Mouse (Mus musculus): ENCODE data around the gene Arntl2. TPM values are rescaled to one million over a fixed set of nuclear protein-coding genes. Genes with fewer than 3 reads are reported as not detected.

Gene Arntl2
- polyA plus RNA-seq, 1 experiment = 13.7 TPM

DNA sequence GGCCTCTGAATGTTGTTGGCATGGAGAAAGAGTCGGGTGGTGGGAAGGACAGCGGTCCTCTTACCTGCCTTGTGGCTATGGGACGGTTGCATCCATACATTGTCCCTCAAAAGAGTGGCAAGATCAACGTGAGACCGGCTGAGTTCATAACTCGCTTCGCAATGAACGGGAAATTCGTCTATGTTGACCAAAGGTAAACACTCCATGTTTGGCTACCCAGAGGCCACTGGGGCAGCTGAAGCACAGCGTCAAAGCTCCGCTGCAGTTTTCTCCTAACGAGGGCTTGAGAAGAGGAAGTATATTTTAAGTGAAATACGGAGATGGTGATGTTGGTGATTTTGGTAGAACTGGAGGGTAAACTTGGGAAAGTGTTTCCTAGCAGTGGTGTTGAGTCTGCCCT, 26.1 kb downstream of the Arntl2 start:
- no peak overlapping the region for H3K4me3 ChIP-seq (ENCODE audit: insufficient read depth, low read length)
- no peak for TF ChIP-seq POLR2A (IDR thresholded peaks at IDR 0.05; ENCODE audit: low read depth, low read length)
- TF ChIP-seq CTCF (IDR thresholded peaks at IDR 0.05; ENCODE audit: borderline replicate concordance, insufficient read depth, low read length) = no peak
- no peaks in the 10 kb centered on the region for H3K4me1 ChIP-seq (ENCODE audit: control insufficient read depth, insufficient read depth, low read length)
- no peak overlapping the region for H3K27ac ChIP-seq (ENCODE audit: insufficient read depth, low read length)

GRCm38 (mm10) chr6:146824727-146825486, 29.1 kb downstream of the Arntl2 start:
- Histone ChIP-seq H3K27ac (ENCODE audit: insufficient read depth, low read length) (no peak overlapping the region), H3K4me1 (ENCODE audit: control insufficient read depth, insufficient read depth, low read length) (no peaks in the 10 kb centered on the region), H3K4me3 (ENCODE audit: insufficient read depth, low read length) (no peak overlapping the region)
- no peak for TF ChIP-seq POLR2A (IDR thresholded peaks at IDR 0.05; ENCODE audit: low read depth, low read length)
- peak; percentile 93 for TF ChIP-seq CTCF (IDR thresholded peaks at IDR 0.05; ENCODE audit: borderline replicate concordance, insufficient read depth, low read length)

DNA sequence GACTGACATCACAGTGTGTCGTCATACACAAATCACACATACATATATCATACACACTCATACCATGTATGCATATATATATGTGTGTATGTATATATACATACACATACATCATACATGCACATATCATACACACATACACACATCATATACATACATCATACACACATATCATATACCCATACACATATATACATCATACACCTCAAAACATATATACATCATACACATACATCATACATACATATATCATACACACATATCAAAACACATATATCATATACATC, 29.6 kb downstream of the Arntl2 start:
- Histone ChIP-seq H3K4me1 (ENCODE audit: control insufficient read depth, insufficient read depth, low read length) (no peaks in the 10 kb centered on the region), H3K27ac (ENCODE audit: insufficient read depth, low read length) (no peak overlapping the region)
- no peak for TF ChIP-seq CTCF (IDR thresholded peaks at IDR 0.05; ENCODE audit: borderline replicate concordance, insufficient read depth, low read length)
- no peak for TF ChIP-seq POLR2A (IDR thresholded peaks at IDR 0.05; ENCODE audit: low read depth, low read length)

GRCm38 (mm10) chr6:146831320-146831719, 35.5 kb downstream of the Arntl2 start:
- no peak overlapping the region for H3K4me3 ChIP-seq (ENCODE audit: insufficient read depth, low read length)
- TF ChIP-seq POLR2A (IDR thresholded peaks at IDR 0.05; ENCODE audit: low read depth, low read length) = no peak
- no peak for TF ChIP-seq CTCF (IDR thresholded peaks at IDR 0.05; ENCODE audit: borderline replicate concordance, insufficient read depth, low read length)
- H3K4me1 ChIP-seq (ENCODE audit: control insufficient read depth, insufficient read depth, low read length) = no peaks in the 10 kb centered on the region
- H3K27ac ChIP-seq (ENCODE audit: insufficient read depth, low read length) = no peak overlapping the region

More for the DNA sequence above, 29.6 kb downstream of the Arntl2 start:
- H3K4me3 ChIP-seq (ENCODE audit: insufficient read depth, low read length) = no peak overlapping the region

- no peak for TF ChIP-seq POLR2A (IDR thresholded peaks at IDR 0.05; ENCODE audit: low read depth, low read length)
- TF ChIP-seq CTCF (IDR thresholded peaks at IDR 0.05; ENCODE audit: borderline replicate concordance, insufficient read depth, low read length) = peak; percentile 87
- no peak overlapping the region for H3K27ac ChIP-seq (ENCODE audit: insufficient read depth, low read length)
- H3K4me3 ChIP-seq (ENCODE audit: insufficient read depth, low read length) = no peak overlapping the region
- H3K4me1 ChIP-seq (ENCODE audit: control insufficient read depth, insufficient read depth, low read length) = no peaks in the 10 kb centered on the region
These were observed 37.8 kb downstream of the Arntl2 start for GRCm38 (mm10) chr6:146833485-146834314.

- H3K27ac ChIP-seq (ENCODE audit: insufficient read depth, low read length) = no peak overlapping the region
- no peaks in the 10 kb centered on the region for H3K4me1 ChIP-seq (ENCODE audit: control insufficient read depth, insufficient read depth, low read length)
- H3K4me3 ChIP-seq (ENCODE audit: insufficient read depth, low read length) = no peak overlapping the region
- TF ChIP-seq CTCF (IDR thresholded peaks at IDR 0.05; ENCODE audit: borderline replicate concordance, insufficient read depth, low read length) = no peak
- no peak for TF ChIP-seq POLR2A (IDR thresholded peaks at IDR 0.05; ENCODE audit: low read depth, low read length)
These were observed 38.5 kb downstream of the Arntl2 start for GRCm38 (mm10) chr6:146834342-146834741.

GRCm38 (mm10) chr6:146835784-146836183, 39.9 kb downstream of the Arntl2 start:
- Histone ChIP-seq H3K27ac (ENCODE audit: insufficient read depth, low read length) (no peak overlapping the region), H3K4me3 (ENCODE audit: insufficient read depth, low read length) (no peak overlapping the region), H3K4me1 (ENCODE audit: control insufficient read depth, insufficient read depth, low read length) (no peaks in the 10 kb centered on the region)
- no peak for TF ChIP-seq CTCF (IDR thresholded peaks at IDR 0.05; ENCODE audit: borderline replicate concordance, insufficient read depth, low read length)

- TF ChIP-seq CTCF (IDR thresholded peaks at IDR 0.05; ENCODE audit: borderline replicate concordance, insufficient read depth, low read length) = no peak
- TF ChIP-seq POLR2A (IDR thresholded peaks at IDR 0.05; ENCODE audit: low read depth, low read length) = no peak
- Histone ChIP-seq H3K4me3 (ENCODE audit: insufficient read depth, low read length) (no peak overlapping the region), H3K27ac (ENCODE audit: insufficient read depth, low read length) (no peak overlapping the region), H3K4me1 (ENCODE audit: control insufficient read depth, insufficient read depth, low read length) (no peaks in the 10 kb centered on the region)
These were observed 41.5 kb downstream of the Arntl2 start for GRCm38 (mm10) chr6:146837316-146837715.

- no peak overlapping the region for H3K27ac ChIP-seq (ENCODE audit: insufficient read depth, low read length)
- TF ChIP-seq CTCF (IDR thresholded peaks at IDR 0.05; ENCODE audit: borderline replicate concordance, insufficient read depth, low read length) (no peak), POLR2A (IDR thresholded peaks at IDR 0.05; ENCODE audit: low read depth, low read length) (no peak)
- H3K4me3 ChIP-seq (ENCODE audit: insufficient read depth, low read length) = no peak overlapping the region
- H3K4me1 ChIP-seq (ENCODE audit: control insufficient read depth, insufficient read depth, low read length) = no peaks in the 10 kb centered on the region
These were observed 42.5 kb downstream of the Arntl2 start for GRCm38 (mm10) chr6:146838366-146838765.

- TF ChIP-seq POLR2A (IDR thresholded peaks at IDR 0.05; ENCODE audit: low read depth, low read length) (no peak), CTCF (IDR thresholded peaks at IDR 0.05; ENCODE audit: borderline replicate concordance, insufficient read depth, low read length) (no peak)
- Histone ChIP-seq H3K27ac (ENCODE audit: insufficient read depth, low read length) (no peak overlapping the region), H3K4me1 (ENCODE audit: control insufficient read depth, insufficient read depth, low read length) (no peaks in the 10 kb centered on the region), H3K4me3 (ENCODE audit: insufficient read depth, low read length) (no peak overlapping the region)
These were observed 43.0 kb downstream of the Arntl2 start for GRCm38 (mm10) chr6:146838863-146839262.
